Mouse (Mus musculus): ENCODE measurements around the gene Sf3b4.

GRCm38 (mm10) chr3:96207819-96208218 is 35.7 kb downstream of the Sf3b4 start:
- peak; percentile 32 for TF ChIP-seq CTCF (IDR thresholded peaks at IDR 0.05)
- no peak for TF ChIP-seq EP300 (IDR thresholded peaks at IDR 0.05)
